Mouse (Mus musculus) heart, embryonic 16.5 days (tissue): Measurements from ENCODE around the gene Bhlha15. TPM values are rescaled to one million over a fixed set of nuclear protein-coding genes. Genes with fewer than 3 reads are reported as not detected.

Experiments used
- ATAC-seq: fragments of 200-750 bp; cut with Nextera tagmentation; replicated peaks from 2 replicates; pipeline ENCODE4 v1.8.0; 2017; ENCODE audit warnings: moderate number of reproducible peaks; ENCODE audit not compliant: insufficient read depth, low FRiP score; ENCODE audit errors: extremely low read depth
- H3K27ac ChIP-seq: fragments of 300-500 bp; sonication (generic); 2 replicates; pipeline ENCODE4 v1.5.1; 2014; ENCODE audit warnings: mild to moderate bottlenecking, low read length, control low read depth, moderate library complexity
- H3K27me3 ChIP-seq: fragments of 300-500 bp; sonication (generic); 2 replicates; pipeline ENCODE4 v1.6.1; 2014; ENCODE audit warnings: low read length, mixed read lengths; ENCODE audit not compliant: control insufficient read depth, insufficient read depth
- H3K36me3 ChIP-seq: fragments of 300-500 bp; sonication (generic); 2 replicates; pipeline ENCODE4 v1.6.1; 2014; ENCODE audit not compliant: control insufficient read depth, insufficient read depth
- H3K4me1 ChIP-seq: fragments of 300-500 bp; sonication (generic); 2 replicates; pipeline ENCODE4 v1.6.1; 2014; ENCODE audit warnings: low read length, mixed read lengths; ENCODE audit not compliant: control insufficient read depth, insufficient read depth
- H3K4me2 ChIP-seq: fragments of 300-500 bp; sonication (generic); 2 replicates; pipeline ENCODE4 v1.6.1; 2014; ENCODE audit warnings: low read depth, mild to moderate bottlenecking, control low read depth, low read length
- H3K4me3 ChIP-seq: fragments of 300-500 bp; sonication (generic); 2 replicates; pipeline ENCODE4 v1.5.1; 2014; ENCODE audit warnings: mild to moderate bottlenecking, control low read depth, low read length
- H3K9ac ChIP-seq: fragments of 300-500 bp; sonication (generic); 2 replicates; pipeline ENCODE4 v1.6.1; 2014; ENCODE audit warnings: low read length, control low read depth
- H3K9me3 ChIP-seq: fragments of 300-500 bp; sonication (generic); replicated peaks from 2 replicates; pipeline ENCODE4 v1.6.1; 2016; ENCODE audit warnings: low read length; ENCODE audit not compliant: control insufficient read depth
- WGBS: fragments of 180-500 bp; shearing (Covaris S2); extraction: QIAGEN DNeasy Blood & Tissue Kit; methylation state at CpG from one replicate; pipeline ENCODE4 v1.1.7; 2014; 5-methylcytosine and 5-hydroxymethylcytosine counted together
- polyA plus RNA-seq: library from polyadenylated mRNA; unstranded; fragments of >200 nt; fragmentation: Nextera tagmentation; extraction: Ambion mirVana; gene quantifications from 2 replicates; pipeline ENCODE4 v1.2.1, GENCODE M21; 2015

The Bhlha15 gene
- polyA plus RNA-seq, 1 experiment from 2014 or later, result 0.18 TPM

GRCm38 (mm10) chr5:144219306-144219705, 29.2 kb downstream of the Bhlha15 start:
- ATAC-seq, result no peak
- 0 out of 2 replicates have a peak, but pooled peaks cover 2% of the 10 kb centered on the region for H3K36me3 ChIP-seq
- no peak overlapping the region for H3K9ac ChIP-seq
- no peaks in the 10 kb centered on the region for H3K27me3 ChIP-seq
- H3K4me2 ChIP-seq, result no peak overlapping the region
- peaks cover 20% of the 10 kb centered on the region for H3K4me1 ChIP-seq
- no peaks in the 10 kb centered on the region for H3K9me3 ChIP-seq
- H3K4me3 ChIP-seq, result no peak overlapping the region
- WGBS, result 70% methylated on average over 12 of the region's 12 CpGs
- H3K27ac ChIP-seq, result no peak overlapping the region

DNA sequence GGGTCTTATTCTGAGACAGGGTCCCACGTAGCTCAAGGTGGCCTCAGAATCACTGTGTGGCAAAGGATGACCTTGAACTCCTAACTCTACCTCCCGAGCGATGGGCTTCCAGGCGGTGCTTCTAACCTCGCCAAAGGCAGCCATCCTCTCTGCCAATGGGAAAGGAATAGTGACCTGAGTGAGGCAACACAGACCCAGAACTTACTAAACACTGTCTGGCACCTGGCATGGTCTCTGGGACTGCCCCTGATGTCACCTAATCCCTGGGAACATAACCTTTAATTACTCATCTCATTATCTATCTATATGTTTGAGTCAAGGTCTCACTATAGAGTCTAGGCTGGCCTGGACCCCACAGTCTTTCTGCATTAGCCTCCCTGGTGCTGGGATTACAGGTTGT, 29.9 kb downstream of the Bhlha15 start:
- Histone ChIP-seq H3K4me1 (peaks cover 20% of the 10 kb centered on the region), H3K4me3 (no peak overlapping the region), H3K27ac (no peak overlapping the region), H3K4me2 (no peak overlapping the region), H3K36me3 (no peaks in the 10 kb centered on the region), H3K27me3 (no peaks in the 10 kb centered on the region), H3K9ac (no peak overlapping the region), H3K9me3 (no peaks in the 10 kb centered on the region)
- ATAC-seq, result no peak
- 81% methylated on average over 5 of the region's 5 CpGs for WGBS

DNA sequence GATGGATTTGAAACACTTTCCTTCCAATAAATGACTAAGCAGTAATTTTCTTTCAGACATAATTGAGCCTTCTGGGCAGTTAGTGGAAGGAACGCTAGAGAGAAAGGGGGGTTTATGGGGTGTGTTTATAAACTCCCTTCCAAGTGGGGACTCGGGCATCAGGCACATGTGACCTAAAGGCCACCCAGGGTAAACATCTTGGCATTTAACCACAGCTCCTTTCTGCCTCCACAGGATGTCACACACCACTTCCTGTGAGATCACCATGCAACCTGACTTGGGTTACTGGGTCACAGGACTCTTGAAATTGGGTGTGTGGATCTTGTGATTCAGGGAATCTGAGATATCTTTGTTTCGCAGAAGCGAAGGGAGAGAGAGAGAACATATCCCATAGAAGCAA, 31.2 kb downstream of the Bhlha15 start:
- peak overlapping the region; percentile 19; the same call in 1 of the 2 replicates for H3K4me2 ChIP-seq
- no peaks in the 10 kb centered on the region for H3K36me3 ChIP-seq
- no peak overlapping the region for H3K4me3 ChIP-seq
- peaks cover 20% of the 10 kb centered on the region for H3K4me1 ChIP-seq
- peak overlapping the region; percentile 40; the same call in 1 of the 2 replicates for H3K27ac ChIP-seq
- no peaks in the 10 kb centered on the region for H3K9me3 ChIP-seq
- H3K9ac ChIP-seq, result no peak overlapping the region
- H3K27me3 ChIP-seq, result no peaks in the 10 kb centered on the region
- WGBS, result 69% methylated on average over 4 of the region's 4 CpGs
- no peak for ATAC-seq

DNA sequence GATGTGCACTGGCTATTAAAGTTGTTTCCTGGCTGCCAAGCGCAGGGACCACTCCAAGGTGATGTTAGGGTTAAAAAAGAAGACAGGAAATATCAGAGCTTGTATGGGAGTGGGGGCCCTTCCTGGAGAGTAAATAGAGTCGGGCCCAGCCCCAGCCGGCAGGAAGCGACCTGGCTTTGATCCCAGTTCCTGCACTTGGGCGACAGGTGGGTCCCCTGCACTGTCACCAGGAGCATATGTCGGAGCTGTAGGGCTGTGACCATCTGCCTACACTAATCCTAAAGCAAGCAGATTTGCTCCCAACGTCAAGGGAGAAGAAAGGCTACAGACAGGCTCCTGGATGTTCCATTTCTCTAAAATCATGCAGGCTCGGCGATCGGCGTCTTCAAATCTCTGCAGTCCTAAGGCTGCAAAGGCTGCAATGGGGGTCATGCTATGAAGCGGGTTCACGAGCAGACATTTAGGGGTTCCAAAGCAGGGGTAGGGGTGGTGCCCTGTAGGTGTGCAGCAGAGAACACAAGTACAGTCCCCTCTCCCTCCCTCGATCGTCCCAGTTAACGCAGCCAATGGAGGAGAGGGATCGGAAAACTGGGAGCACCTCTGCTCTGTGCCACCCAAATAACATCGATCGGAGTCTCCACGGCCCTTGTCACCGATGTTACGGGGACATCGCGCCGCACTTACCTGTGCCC, 32.9 kb downstream of the Bhlha15 start:
- ATAC-seq, result peak; percentile 41; the same call in 1 of the 2 replicates
- Histone ChIP-seq H3K4me1 (peaks cover 20% of the 10 kb centered on the region), H3K36me3 (no peaks in the 10 kb centered on the region), H3K9me3 (no peaks in the 10 kb centered on the region), H3K9ac (peak overlapping the region; percentile 89), H3K27me3 (no peaks in the 10 kb centered on the region), H3K4me3 (peak overlapping the region; percentile 91), H3K4me2 (peak overlapping the region; percentile 71), H3K27ac (peak overlapping the region; percentile 56)
- 2% methylated on average over 23 of the region's 25 CpGs for WGBS

GRCm38 (mm10) chr5:144223503-144223862, 33.4 kb downstream of the Bhlha15 start, which contains the start of gene Tecpr1:
Gene Tecpr1 (minus strand): TSS chr5:144223615.
- H3K4me1 ChIP-seq, result peaks cover 20% of the 10 kb centered on the region
- under 1% methylated on average over 37 of the region's 37 CpGs for WGBS
- no peaks in the 10 kb centered on the region for H3K9me3 ChIP-seq
- no peaks in the 10 kb centered on the region for H3K36me3 ChIP-seq
- peak within 1 kb of the TSS; percentile 91 for H3K4me3 ChIP-seq
- peak within 1 kb of the TSS; percentile 89 for H3K9ac ChIP-seq
- ATAC-seq, result peak; percentile 96
- H3K27me3 ChIP-seq, result no peaks in the 10 kb centered on the region
- H3K27ac ChIP-seq, result peak within 1 kb of the TSS; percentile 86
- H3K4me2 ChIP-seq, result peak within 1 kb of the TSS; percentile 71

- Histone ChIP-seq H3K27me3 (no peaks in the 10 kb centered on the region), H3K36me3 (no peaks in the 10 kb centered on the region), H3K9ac (peak overlapping the region; percentile 89), H3K4me1 (peaks cover 20% of the 10 kb centered on the region), H3K4me3 (peak overlapping the region; percentile 91), H3K4me2 (peak overlapping the region; percentile 71), H3K27ac (peak overlapping the region; percentile 86), H3K9me3 (no peaks in the 10 kb centered on the region)
- no peak for ATAC-seq
- WGBS, result 25% methylated on average over 18 of the region's 18 CpGs
These were observed 34.1 kb downstream of the Bhlha15 start for GRCm38 (mm10) chr5:144223899-144224816.

DNA sequence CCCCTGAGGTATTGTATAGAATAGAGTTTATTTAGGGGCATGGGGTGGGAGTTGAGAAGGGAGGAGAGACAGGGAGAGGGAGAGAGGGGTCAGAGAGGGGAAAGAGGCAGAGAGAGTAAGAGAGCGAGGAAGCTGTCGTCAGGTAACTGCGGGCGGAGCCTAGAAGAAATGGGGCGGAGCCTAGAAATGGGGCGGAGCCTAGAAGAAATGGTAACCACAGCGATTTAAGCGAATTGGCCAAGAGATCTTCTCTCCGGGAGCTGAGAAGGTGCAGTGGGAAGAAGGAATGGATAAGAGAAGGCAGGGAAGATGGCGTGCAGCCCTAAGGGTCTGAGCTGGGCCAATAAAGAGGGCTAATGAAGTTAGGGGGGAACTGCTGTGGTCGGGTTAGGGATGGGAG, 36.1 kb downstream of the Bhlha15 start:
- no peak overlapping the region for H3K27ac ChIP-seq
- no peak for ATAC-seq
- no peaks in the 10 kb centered on the region for H3K36me3 ChIP-seq
- H3K27me3 ChIP-seq, result no peaks in the 10 kb centered on the region
- peaks cover 4% of the 10 kb centered on the region for H3K9me3 ChIP-seq
- H3K4me1 ChIP-seq, result peaks cover 19% of the 10 kb centered on the region
- H3K4me2 ChIP-seq, result no peak overlapping the region
- WGBS, result 24% methylated on average over 11 of the region's 11 CpGs
- no peak overlapping the region for H3K9ac ChIP-seq
- no peak overlapping the region for H3K4me3 ChIP-seq

DNA sequence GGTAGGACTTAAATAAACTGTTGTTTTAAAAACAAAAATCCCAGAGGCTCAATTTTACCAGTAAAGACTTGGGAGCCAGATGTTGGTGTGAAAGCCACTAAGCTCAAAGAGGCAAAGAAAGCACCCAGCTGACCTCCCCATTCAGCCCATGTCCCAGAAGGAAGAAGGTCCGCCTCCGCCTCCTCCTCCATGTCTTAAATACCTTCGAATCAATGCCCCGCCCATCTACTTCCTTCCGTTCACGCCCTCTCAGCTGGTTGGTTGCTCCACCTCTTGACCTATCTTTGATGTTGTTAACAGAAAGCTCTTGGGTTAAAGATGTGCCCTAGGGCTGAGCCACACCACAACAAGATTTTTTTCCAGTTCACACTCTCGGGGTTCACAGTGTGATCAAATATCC, 40.1 kb downstream of the Bhlha15 start:
- Histone ChIP-seq H3K36me3 (no peaks in the 10 kb centered on the region), H3K27ac (no peak overlapping the region), H3K27me3 (no peaks in the 10 kb centered on the region), H3K4me3 (no peak overlapping the region), H3K4me1 (no peaks in the 10 kb centered on the region), H3K9me3 (peaks cover 4% of the 10 kb centered on the region), H3K4me2 (no peak overlapping the region), H3K9ac (no peak overlapping the region)
- 88% methylated on average over 7 of the region's 7 CpGs for WGBS
- no peak for ATAC-seq

- Histone ChIP-seq H3K9me3 (peaks cover 4% of the 10 kb centered on the region), H3K9ac (no peak overlapping the region), H3K36me3 (no peaks in the 10 kb centered on the region), H3K4me1 (no peaks in the 10 kb centered on the region), H3K4me2 (no peak overlapping the region), H3K27ac (no peak overlapping the region), H3K27me3 (no peaks in the 10 kb centered on the region), H3K4me3 (no peak overlapping the region)
- WGBS, result 63% methylated on average over 1 of the region's 1 CpGs
- no peak for ATAC-seq
These were observed 41.3 kb downstream of the Bhlha15 start for GRCm38 (mm10) chr5:144231410-144231809.
